Mouse (Mus musculus) MEL-GATA-1-ER (cell line): ENCODE results near the gene Eno1.
A peak's percentile ranks its signal among the peaks of the same experiment; 100 is the strongest.
"Not testable (repeated sequence)": the region's sequence is repeated elsewhere in the genome, so short reads cannot be mapped to it uniquely, and the experiment has no call there.

ENCODE experiments used
- DNase-seq: peaks from one replicate; pipeline ENCODE4 v3.0.0-alpha.2; 2012; ENCODE audit warnings: low read depth; ENCODE audit errors: extremely low read depth

Gene Eno1

GRCm38 (mm10) chr4:150249731-150250270, 13.3 kb downstream of the Eno1 start:
- no peak for DNase-seq

GRCm38 (mm10) chr4:150250549-150251422, 14.3 kb downstream of the Eno1 start:
- DNase-seq, result no peak

GRCm38 (mm10) chr4:150254416-150254815, 17.9 kb downstream of the Eno1 start:
- DNase-seq, result no peak

- no peak for DNase-seq
Measured at GRCm38 (mm10) chr4:150255181-150255580, 18.7 kb downstream of the Eno1 start.

GRCm38 (mm10) chr4:150257252-150258204, 21.0 kb downstream of the Eno1 start:
- no peak for DNase-seq

- no peak for DNase-seq
Measured at GRCm38 (mm10) chr4:150258388-150258787, 21.9 kb downstream of the Eno1 start.

GRCm38 (mm10) chr4:150259577-150259976, 23.1 kb downstream of the Eno1 start:
- DNase-seq, result no peak

- no peak for DNase-seq
Measured at GRCm38 (mm10) chr4:150260111-150260510, 23.6 kb downstream of the Eno1 start.

- no peak for DNase-seq
Measured at GRCm38 (mm10) chr4:150260745-150261144, 24.2 kb downstream of the Eno1 start.

GRCm38 (mm10) chr4:150262301-150262700, 25.8 kb downstream of the Eno1 start:
- DNase-seq, result no peak

- DNase-seq, result no peak
Measured at GRCm38 (mm10) chr4:150264903-150265302, 28.4 kb downstream of the Eno1 start.

- no peak for DNase-seq
Measured at GRCm38 (mm10) chr4:150265471-150265870, 28.9 kb downstream of the Eno1 start.

GRCm38 (mm10) chr4:150266655-150267223, 30.2 kb downstream of the Eno1 start:
- DNase-seq, result no peak

- DNase-seq, result peak; percentile 63
Measured at GRCm38 (mm10) chr4:150268674-150269653, 32.4 kb downstream of the Eno1 start.

GRCm38 (mm10) chr4:150269679-150270078, 33.2 kb downstream of the Eno1 start:
- no peak for DNase-seq

GRCm38 (mm10) chr4:150270718-150271117, 34.2 kb downstream of the Eno1 start:
- not testable (repeated sequence) for DNase-seq

GRCm38 (mm10) chr4:150272725-150273124, 36.2 kb downstream of the Eno1 start:
- DNase-seq, result peak; percentile 59

GRCm38 (mm10) chr4:150275531-150275930, 39.0 kb downstream of the Eno1 start:
- DNase-seq, result no peak

GRCm38 (mm10) chr4:150279336-150279735, 42.8 kb downstream of the Eno1 start:
- not testable (repeated sequence) for DNase-seq

- DNase-seq, result no peak
Measured at GRCm38 (mm10) chr4:150280002-150280401, 43.5 kb downstream of the Eno1 start.
